Mouse (Mus musculus): Measurements from ENCODE around the gene Pkig. TPM values are rescaled to one million over a fixed set of nuclear protein-coding genes. Genes with fewer than 3 reads are reported as not detected.

Pkig gene
- polyA plus RNA-seq, 1 experiment from 2014 or later: 187 TPM

- peaks cover 9% of the 10 kb centered on the region; the same call in 1 of the 2 replicates for H3K36me3 ChIP-seq (ENCODE audit: control insufficient read depth, insufficient read depth, low read length)
- WGBS: 13% methylated on average over 6 of the region's 6 CpGs
- H3K4me2 ChIP-seq (replicated peaks; ENCODE audit: low read depth, low read length): no peak overlapping the region
- H3K27ac ChIP-seq (ENCODE audit: low read depth, low read length): no peak overlapping the region
- H3K9ac ChIP-seq (ENCODE audit: low read depth, low read length): no peak overlapping the region
- no peaks in the 10 kb centered on the region for H3K9me3 ChIP-seq (ENCODE audit: control insufficient read depth, low read length)
- peak; percentile 7; the same call in 1 of the 2 replicates for ATAC-seq (ENCODE audit: low FRiP score, low TSS enrichment)
- no peaks in the 10 kb centered on the region for H3K27me3 ChIP-seq (ENCODE audit: control insufficient read depth, insufficient read depth, low read length)
- H3K4me1 ChIP-seq (ENCODE audit: control insufficient read depth, insufficient read depth, low read length): peaks cover 17% of the 10 kb centered on the region
- no peak overlapping the region for H3K4me3 ChIP-seq (ENCODE audit: low read length)
These were observed 58.7 kb downstream of the Pkig start for GRCm38 (mm10) chr2:163716853-163717252.

- 8% methylated on average over 2 of the region's 2 CpGs for WGBS
- H3K9me3 ChIP-seq (ENCODE audit: control insufficient read depth, low read length): no peaks in the 10 kb centered on the region
- no peak overlapping the region for H3K4me2 ChIP-seq (replicated peaks; ENCODE audit: low read depth, low read length)
- 0 out of 2 replicates have a peak, but pooled peaks have one; percentile 5 for ATAC-seq (ENCODE audit: low FRiP score, low TSS enrichment)
- no peak overlapping the region for H3K9ac ChIP-seq (ENCODE audit: low read depth, low read length)
- H3K27ac ChIP-seq (ENCODE audit: low read depth, low read length): no peak overlapping the region
- H3K36me3 ChIP-seq (ENCODE audit: control insufficient read depth, insufficient read depth, low read length): peaks cover 15% of the 10 kb centered on the region; the same call in 1 of the 2 replicates
- no peaks in the 10 kb centered on the region for H3K27me3 ChIP-seq (ENCODE audit: control insufficient read depth, insufficient read depth, low read length)
- no peak overlapping the region for H3K4me3 ChIP-seq (ENCODE audit: low read length)
- peaks cover 17% of the 10 kb centered on the region for H3K4me1 ChIP-seq (ENCODE audit: control insufficient read depth, insufficient read depth, low read length)
These were observed 60.3 kb downstream of the Pkig start for GRCm38 (mm10) chr2:163718526-163718925.

GRCm38 (mm10) chr2:163718951-163719603 lies 60.9 kb downstream of the Pkig start:
- no peak overlapping the region for H3K4me2 ChIP-seq (replicated peaks; ENCODE audit: low read depth, low read length)
- no peak overlapping the region; the same call in 1 of the 2 replicates for H3K27ac ChIP-seq (ENCODE audit: low read depth, low read length)
- peaks cover 15% of the 10 kb centered on the region; the same call in 1 of the 2 replicates for H3K36me3 ChIP-seq (ENCODE audit: control insufficient read depth, insufficient read depth, low read length)
- H3K4me1 ChIP-seq (ENCODE audit: control insufficient read depth, insufficient read depth, low read length): peaks cover 17% of the 10 kb centered on the region
- no peaks in the 10 kb centered on the region for H3K27me3 ChIP-seq (ENCODE audit: control insufficient read depth, insufficient read depth, low read length)
- ATAC-seq (ENCODE audit: low FRiP score, low TSS enrichment): peak; percentile 68
- 36% methylated on average over 9 of the region's 9 CpGs for WGBS
- H3K4me3 ChIP-seq (ENCODE audit: low read length): no peak overlapping the region
- no peaks in the 10 kb centered on the region for H3K9me3 ChIP-seq (ENCODE audit: control insufficient read depth, low read length)
- no peak overlapping the region for H3K9ac ChIP-seq (ENCODE audit: low read depth, low read length)

DNA sequence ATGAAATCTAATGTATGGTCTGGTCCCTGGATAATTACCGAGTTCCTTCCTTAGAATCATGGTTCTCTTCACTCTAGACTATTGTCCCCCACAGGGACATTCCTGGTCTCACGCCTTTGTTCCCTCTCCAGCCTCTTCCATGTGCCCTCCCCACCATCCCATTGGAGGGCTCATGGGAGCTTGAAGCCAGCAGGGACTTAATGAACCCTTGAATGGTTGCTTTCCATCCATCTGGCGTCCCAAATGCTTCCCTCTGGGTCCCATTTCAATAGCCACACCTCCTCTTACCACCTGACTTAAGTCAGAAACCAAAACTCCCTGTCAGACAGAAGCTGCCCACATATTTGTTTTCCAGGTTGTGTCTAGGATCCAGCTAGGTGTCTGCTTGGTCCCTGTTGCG lies 61.4 kb downstream of the Pkig start:
- Histone ChIP-seq H3K9ac (ENCODE audit: low read depth, low read length) (no peak overlapping the region), H3K4me1 (ENCODE audit: control insufficient read depth, insufficient read depth, low read length) (peaks cover 17% of the 10 kb centered on the region), H3K9me3 (ENCODE audit: control insufficient read depth, low read length) (no peaks in the 10 kb centered on the region), H3K27me3 (ENCODE audit: control insufficient read depth, insufficient read depth, low read length) (no peaks in the 10 kb centered on the region), H3K36me3 (ENCODE audit: control insufficient read depth, insufficient read depth, low read length) (peaks cover 19% of the 10 kb centered on the region; the same call in 1 of the 2 replicates), H3K27ac (ENCODE audit: low read depth, low read length) (no peak overlapping the region), H3K4me3 (ENCODE audit: low read length) (no peak overlapping the region), H3K4me2 (replicated peaks; ENCODE audit: low read depth, low read length) (no peak overlapping the region)
- 50% methylated on average over 4 of the region's 4 CpGs for WGBS
- ATAC-seq (ENCODE audit: low FRiP score, low TSS enrichment): peak; percentile 25; the same call in 1 of the 2 replicates

DNA sequence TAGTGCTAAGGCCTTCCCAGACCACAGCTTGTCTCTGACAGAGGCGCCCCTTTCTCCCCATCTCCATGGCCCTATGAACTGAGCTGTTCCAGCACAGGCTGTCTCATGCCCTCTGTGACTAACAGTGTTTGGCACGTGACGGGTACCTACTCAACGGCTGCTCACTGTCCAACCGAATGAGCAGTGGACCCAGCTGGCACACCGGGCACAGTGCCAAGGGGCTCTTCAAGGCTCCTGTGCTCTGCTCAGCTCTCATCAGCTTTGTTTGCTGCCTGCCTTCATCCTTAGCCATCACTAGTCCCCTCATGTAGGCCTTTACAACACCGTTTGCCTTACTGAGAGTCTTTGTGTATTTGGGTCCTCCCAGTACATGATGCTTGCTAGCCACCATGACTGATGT lies 64.4 kb downstream of the Pkig start:
- no peak overlapping the region for H3K27ac ChIP-seq (ENCODE audit: low read depth, low read length)
- no peaks in the 10 kb centered on the region for H3K9me3 ChIP-seq (ENCODE audit: control insufficient read depth, low read length)
- no peak overlapping the region for H3K4me3 ChIP-seq (ENCODE audit: low read length)
- no peak overlapping the region for H3K4me2 ChIP-seq (replicated peaks; ENCODE audit: low read depth, low read length)
- no peak overlapping the region for H3K9ac ChIP-seq (ENCODE audit: low read depth, low read length)
- ATAC-seq (ENCODE audit: low FRiP score, low TSS enrichment): no peak
- WGBS: 90% methylated on average over 7 of the region's 7 CpGs
- no peaks in the 10 kb centered on the region for H3K4me1 ChIP-seq (ENCODE audit: control insufficient read depth, insufficient read depth, low read length)
- peaks cover 23% of the 10 kb centered on the region; the same call in 1 of the 2 replicates for H3K36me3 ChIP-seq (ENCODE audit: control insufficient read depth, insufficient read depth, low read length)
- H3K27me3 ChIP-seq (ENCODE audit: control insufficient read depth, insufficient read depth, low read length): no peaks in the 10 kb centered on the region

DNA sequence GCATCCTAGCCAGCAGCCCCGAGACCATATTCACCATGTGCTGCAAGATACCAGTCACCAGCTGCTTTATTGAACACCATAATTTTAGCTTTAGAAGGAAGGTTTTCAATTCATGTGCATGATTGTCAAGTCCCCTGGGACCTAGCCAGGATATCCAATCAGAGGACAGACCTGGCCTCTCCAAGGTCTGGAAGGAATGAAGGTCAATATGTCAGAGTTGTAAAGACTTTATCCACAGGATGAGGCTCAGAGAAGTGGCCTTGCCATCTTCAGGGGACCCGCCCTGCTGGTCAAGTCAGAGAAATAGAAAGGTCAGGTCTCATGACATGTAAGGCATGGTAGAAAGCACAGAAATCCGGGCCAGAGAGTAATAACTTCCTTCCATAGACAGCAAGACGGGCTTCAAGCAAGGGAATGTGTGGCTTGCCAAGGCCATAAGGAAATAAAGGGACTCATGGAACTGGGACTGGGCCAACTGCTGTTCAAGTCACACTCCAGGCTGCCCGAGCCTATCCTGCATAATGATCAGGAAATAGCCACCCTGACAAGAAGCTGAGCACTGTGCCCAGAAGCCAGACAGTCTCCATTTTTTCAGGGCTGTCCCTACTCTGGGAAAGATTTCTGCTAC lies 68.7 kb downstream of the Pkig start:
- H3K4me1 ChIP-seq (ENCODE audit: control insufficient read depth, insufficient read depth, low read length): no peaks in the 10 kb centered on the region
- H3K27ac ChIP-seq (ENCODE audit: low read depth, low read length): no peak overlapping the region
- H3K36me3 ChIP-seq (ENCODE audit: control insufficient read depth, insufficient read depth, low read length): peaks cover 29% of the 10 kb centered on the region; the same call in 1 of the 2 replicates
- no peak overlapping the region for H3K4me2 ChIP-seq (replicated peaks; ENCODE audit: low read depth, low read length)
- no peaks in the 10 kb centered on the region for H3K27me3 ChIP-seq (ENCODE audit: control insufficient read depth, insufficient read depth, low read length)
- no peak overlapping the region for H3K4me3 ChIP-seq (ENCODE audit: low read length)
- H3K9me3 ChIP-seq (ENCODE audit: control insufficient read depth, low read length): no peaks in the 10 kb centered on the region
- 68% methylated on average over 5 of the region's 5 CpGs for WGBS
- no peak for ATAC-seq (ENCODE audit: low FRiP score, low TSS enrichment)
- no peak overlapping the region for H3K9ac ChIP-seq (ENCODE audit: low read depth, low read length)

GRCm38 (mm10) chr2:163728300-163728699 lies 70.1 kb downstream of the Pkig start:
- Histone ChIP-seq H3K4me3 (ENCODE audit: low read length) (no peak overlapping the region), H3K27me3 (ENCODE audit: control insufficient read depth, insufficient read depth, low read length) (no peaks in the 10 kb centered on the region), H3K9me3 (ENCODE audit: control insufficient read depth, low read length) (no peaks in the 10 kb centered on the region), H3K36me3 (ENCODE audit: control insufficient read depth, insufficient read depth, low read length) (peaks cover 22% of the 10 kb centered on the region; the same call in 1 of the 2 replicates), H3K27ac (ENCODE audit: low read depth, low read length) (no peak overlapping the region), H3K4me1 (ENCODE audit: control insufficient read depth, insufficient read depth, low read length) (no peaks in the 10 kb centered on the region), H3K9ac (ENCODE audit: low read depth, low read length) (no peak overlapping the region), H3K4me2 (replicated peaks; ENCODE audit: low read depth, low read length) (no peak overlapping the region)
- WGBS: 84% methylated on average over 4 of the region's 4 CpGs
- ATAC-seq (ENCODE audit: low FRiP score, low TSS enrichment): no peak

DNA sequence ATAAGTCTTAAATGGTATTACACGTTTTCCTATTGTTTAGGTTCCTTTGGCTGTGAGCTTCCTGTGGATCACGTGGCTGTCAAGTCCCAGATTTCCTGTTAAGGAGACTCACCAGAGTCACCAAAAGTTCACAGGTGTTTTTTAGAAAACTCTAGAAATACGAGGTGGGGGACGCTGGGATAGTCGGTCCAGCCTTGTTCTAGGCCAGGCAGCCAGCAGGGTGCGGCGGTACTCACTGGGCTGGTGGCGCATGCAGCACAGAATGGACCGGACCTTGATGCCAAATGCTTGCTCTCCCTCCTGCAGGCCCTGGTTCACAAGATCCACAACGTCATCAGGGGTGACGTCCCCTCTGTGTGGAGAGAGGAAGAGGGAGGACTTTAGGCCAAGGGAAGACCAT lies 73.8 kb downstream of the Pkig start:
- Histone ChIP-seq H3K27me3 (ENCODE audit: control insufficient read depth, insufficient read depth, low read length) (no peaks in the 10 kb centered on the region), H3K9ac (ENCODE audit: low read depth, low read length) (no peak overlapping the region), H3K9me3 (ENCODE audit: control insufficient read depth, low read length) (no peaks in the 10 kb centered on the region), H3K36me3 (ENCODE audit: control insufficient read depth, insufficient read depth, low read length) (peaks cover 14% of the 10 kb centered on the region; the same call in 1 of the 2 replicates), H3K4me1 (ENCODE audit: control insufficient read depth, insufficient read depth, low read length) (no peaks in the 10 kb centered on the region), H3K4me2 (replicated peaks; ENCODE audit: low read depth, low read length) (no peak overlapping the region), H3K27ac (ENCODE audit: low read depth, low read length) (no peak overlapping the region), H3K4me3 (ENCODE audit: low read length) (no peak overlapping the region)
- no peak for ATAC-seq (ENCODE audit: low FRiP score, low TSS enrichment)
- 77% methylated on average over 11 of the region's 11 CpGs for WGBS

GRCm38 (mm10) chr2:163735163-163735562 lies 77.0 kb downstream of the Pkig start:
- Histone ChIP-seq H3K9me3 (ENCODE audit: control insufficient read depth, low read length) (no peaks in the 10 kb centered on the region), H3K4me1 (ENCODE audit: control insufficient read depth, insufficient read depth, low read length) (no peaks in the 10 kb centered on the region), H3K36me3 (ENCODE audit: control insufficient read depth, insufficient read depth, low read length) (peaks cover 3% of the 10 kb centered on the region; the same call in 1 of the 2 replicates), H3K27ac (ENCODE audit: low read depth, low read length) (no peak overlapping the region), H3K4me2 (replicated peaks; ENCODE audit: low read depth, low read length) (no peak overlapping the region), H3K4me3 (ENCODE audit: low read length) (no peak overlapping the region), H3K9ac (ENCODE audit: low read depth, low read length) (no peak overlapping the region), H3K27me3 (ENCODE audit: control insufficient read depth, insufficient read depth, low read length) (no peaks in the 10 kb centered on the region)
- ATAC-seq (ENCODE audit: low FRiP score, low TSS enrichment): no peak
- WGBS: 92% methylated on average over 9 of the region's 9 CpGs
